Mouse (Mus musculus) ES-Bruce4 (cell line): ENCODE data around the gene Sgsh. TPM values are rescaled to one million over a fixed set of nuclear protein-coding genes. Genes with fewer than 3 reads are reported as not detected.

Source experiments
- H3K27ac ChIP-seq: 2 replicates; pipeline ENCODE4 v1.5.1; 2012; ENCODE audit warnings: low read length, inconsistent platforms; ENCODE audit not compliant: insufficient read depth
- H3K27me3 ChIP-seq: 2 replicates; pipeline ENCODE4 v1.6.1; 2012; ENCODE audit warnings: mild to moderate bottlenecking, low read length, inconsistent platforms; ENCODE audit not compliant: control insufficient read depth, poor library complexity, insufficient read depth, severe bottlenecking
- H3K36me3 ChIP-seq: 2 replicates; pipeline ENCODE4 v1.6.1; 2012; ENCODE audit warnings: inconsistent platforms, mild to moderate bottlenecking, low read length, moderate library complexity; ENCODE audit not compliant: control insufficient read depth, poor library complexity, insufficient read depth, severe bottlenecking
- H3K4me1 ChIP-seq: one replicate; pipeline ENCODE4 v1.8.1; 2011; ENCODE audit warnings: low read length; ENCODE audit not compliant: control insufficient read depth, insufficient read depth
- H3K4me3 ChIP-seq: 2 replicates; pipeline ENCODE4 v1.5.1; 2011; ENCODE audit warnings: low read depth, mild to moderate bottlenecking, low read length
- H3K9ac ChIP-seq: 2 replicates; pipeline ENCODE4 v1.6.1; 2012; ENCODE audit warnings: low read depth, mild to moderate bottlenecking, inconsistent platforms; ENCODE audit not compliant: poor library complexity, severe bottlenecking
- H3K9me3 ChIP-seq: replicated peaks from 2 replicates; pipeline ENCODE4 v1.6.1; 2012; ENCODE audit warnings: mild to moderate bottlenecking, low read length, inconsistent platforms; ENCODE audit not compliant: control insufficient read depth, poor library complexity, insufficient read depth, severe bottlenecking
- CTCF ChIP-seq: IDR thresholded peaks from one replicate; pipeline ENCODE4 v1.8.1; 2011; ENCODE audit warnings: low read depth, low read length
- EP300 ChIP-seq: IDR thresholded peaks from 2 replicates; pipeline ENCODE4 v1.6.1; 2011; ENCODE audit warnings: low read depth, low read length; ENCODE audit not compliant: insufficient read depth
- POLR2A ChIP-seq: IDR thresholded peaks from one replicate; pipeline ENCODE4 v1.8.1; 2011; ENCODE audit warnings: low read length; ENCODE audit not compliant: insufficient read depth
- polyA plus RNA-seq: library from polyadenylated mRNA; stranded (reverse); fragments of >200 nt; gene quantifications from 2 replicates; pipeline ENCODE4 v1.2.4, GENCODE M21; 2011; ENCODE audit warnings: low read depth; ENCODE audit not compliant: missing spikeins, insufficient read depth, insufficient read length

The Sgsh gene
- polyA plus RNA-seq, 1 experiment = 3.3 TPM

DNA sequence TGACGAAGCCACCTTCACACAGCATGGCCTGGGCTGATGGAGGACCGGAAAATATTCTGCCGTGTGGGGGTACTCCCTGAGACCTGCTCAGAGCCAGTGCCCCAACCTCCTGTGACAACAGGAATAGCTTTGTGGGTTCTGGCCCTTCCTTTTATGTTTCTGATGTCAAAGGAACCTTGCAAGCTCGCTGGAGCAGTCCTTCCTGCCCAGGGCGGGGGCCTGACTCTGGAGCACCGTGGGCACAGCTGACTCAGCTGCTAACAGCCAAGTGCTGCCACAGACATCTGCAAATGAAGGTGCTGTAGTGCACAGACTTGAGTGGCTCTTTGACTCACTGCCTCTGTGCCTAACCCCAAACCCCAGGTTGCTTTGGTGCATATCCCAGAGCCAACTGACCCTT lies 10.5 kb downstream of the Sgsh start:
- Histone ChIP-seq H3K27me3 (no peaks in the 10 kb centered on the region), H3K27ac (no peak overlapping the region)
- no peak for TF ChIP-seq POLR2A
- TF ChIP-seq EP300 = no peak
- TF ChIP-seq CTCF = no peak

DNA sequence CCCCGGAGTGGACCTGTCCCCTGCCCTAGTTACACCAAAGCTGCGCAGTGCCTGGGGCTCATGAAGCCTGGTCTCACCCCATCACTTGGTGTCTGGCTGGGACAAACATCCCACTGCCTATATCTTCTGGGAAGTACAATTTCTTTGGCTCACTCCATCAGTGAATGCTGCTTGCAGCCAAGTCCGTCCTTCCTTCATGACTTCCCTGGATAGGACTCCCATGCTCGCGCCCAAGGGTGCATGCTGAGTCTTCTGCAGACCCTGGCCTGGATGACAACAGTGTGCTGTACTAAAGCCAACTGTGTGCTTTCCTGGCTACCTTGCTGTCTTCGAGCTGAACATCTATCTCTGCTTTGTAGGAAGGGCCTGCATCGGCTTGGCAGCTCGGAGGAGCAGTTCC lies 11.2 kb downstream of the Sgsh start:
- TF ChIP-seq EP300 = no peak
- TF ChIP-seq POLR2A = no peak
- no peak for TF ChIP-seq CTCF
- Histone ChIP-seq H3K27me3 (no peaks in the 10 kb centered on the region), H3K4me1 (no peaks in the 10 kb centered on the region), H3K9ac (no peak overlapping the region), H3K36me3 (no peaks in the 10 kb centered on the region), H3K27ac (no peak overlapping the region), H3K4me3 (no peak overlapping the region), H3K9me3 (no peaks in the 10 kb centered on the region)

More for the DNA sequence above, 10.5 kb downstream of the Sgsh start:
- Histone ChIP-seq H3K9ac (no peak overlapping the region), H3K9me3 (no peaks in the 10 kb centered on the region), H3K36me3 (no peaks in the 10 kb centered on the region), H3K4me1 (no peaks in the 10 kb centered on the region), H3K4me3 (no peak overlapping the region)

DNA sequence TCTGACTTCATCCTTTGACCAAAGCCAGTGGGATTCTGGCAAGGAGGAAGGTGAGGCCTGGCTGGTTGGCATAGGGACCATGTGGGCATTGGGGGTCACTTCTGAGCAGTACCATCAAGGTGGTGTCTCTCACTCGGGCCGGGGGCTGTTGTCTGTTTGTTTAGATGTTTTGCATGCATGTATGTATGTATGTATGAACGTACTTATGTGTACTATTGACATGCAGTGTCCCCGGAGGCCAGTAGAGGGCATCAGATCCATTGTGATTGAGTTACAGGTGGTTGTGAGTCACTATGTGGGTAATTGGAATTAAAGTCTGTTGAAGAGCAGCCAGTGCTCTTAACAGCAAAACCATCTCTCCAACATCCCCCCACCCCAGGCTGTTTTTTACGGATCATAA lies 15.7 kb downstream of the Sgsh start:
- Histone ChIP-seq H3K9ac (no peak overlapping the region), H3K36me3 (no peaks in the 10 kb centered on the region), H3K9me3 (no peaks in the 10 kb centered on the region), H3K4me3 (no peak overlapping the region), H3K4me1 (no peaks in the 10 kb centered on the region), H3K27ac (no peak overlapping the region), H3K27me3 (no peaks in the 10 kb centered on the region)
- TF ChIP-seq CTCF (no peak), POLR2A (no peak), EP300 (no peak)

GRCm38 (mm10) chr11:119339179-119339578 lies 16.2 kb downstream of the Sgsh start:
- Histone ChIP-seq H3K9me3 (no peaks in the 10 kb centered on the region), H3K27me3 (no peaks in the 10 kb centered on the region), H3K36me3 (no peaks in the 10 kb centered on the region), H3K27ac (no peak overlapping the region), H3K4me3 (no peak overlapping the region), H3K4me1 (no peaks in the 10 kb centered on the region), H3K9ac (no peak overlapping the region)
- no peak for TF ChIP-seq EP300
- no peak for TF ChIP-seq CTCF
- TF ChIP-seq POLR2A = no peak

DNA sequence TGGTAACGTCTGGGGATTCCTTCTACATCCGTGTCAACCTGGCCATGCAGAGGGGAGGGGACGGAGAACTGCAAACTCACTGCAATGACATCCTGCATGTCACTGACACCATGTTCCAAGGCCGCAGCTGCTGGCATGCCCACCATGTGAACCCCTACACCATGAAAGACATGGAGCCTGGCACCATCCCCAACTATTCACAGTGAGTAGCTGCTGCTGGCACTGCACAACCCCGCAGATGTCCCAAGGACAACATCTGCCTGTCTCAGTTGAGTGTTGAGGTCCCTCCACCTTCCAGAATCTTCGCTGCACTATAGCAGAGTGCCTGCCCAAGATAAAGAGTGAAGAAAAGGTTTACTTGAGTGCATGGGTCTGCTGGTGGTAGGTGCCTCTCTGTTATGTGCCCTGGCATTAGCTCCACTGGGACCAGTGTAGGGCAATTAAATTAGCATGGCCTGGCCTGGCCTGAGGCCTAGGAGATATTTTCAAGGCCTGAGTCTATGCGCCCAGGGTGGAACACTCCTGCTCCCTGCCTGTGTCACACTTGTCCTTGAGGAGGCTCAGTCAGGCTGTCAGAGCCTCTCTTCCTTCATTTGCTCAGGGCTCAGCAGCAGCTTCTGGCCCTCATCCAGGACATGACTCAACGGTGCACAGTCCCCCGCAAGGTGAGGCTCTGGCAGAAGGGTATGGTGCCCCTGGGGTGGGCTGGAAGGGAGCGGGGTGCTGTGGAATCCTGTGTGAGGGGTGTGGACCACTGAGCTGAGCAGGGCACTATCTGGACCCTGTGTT lies 16.9 kb downstream of the Sgsh start:
- H3K9me3 ChIP-seq = no peaks in the 10 kb centered on the region
- H3K36me3 ChIP-seq = no peaks in the 10 kb centered on the region
- TF ChIP-seq EP300 = no peak
- H3K27ac ChIP-seq = no peak overlapping the region
- no peaks in the 10 kb centered on the region for H3K4me1 ChIP-seq
- no peak overlapping the region for H3K4me3 ChIP-seq
- H3K9ac ChIP-seq = no peak overlapping the region
- no peaks in the 10 kb centered on the region for H3K27me3 ChIP-seq

- no peak overlapping the region for H3K9ac ChIP-seq
- H3K27me3 ChIP-seq = no peaks in the 10 kb centered on the region
- no peak overlapping the region for H3K4me3 ChIP-seq
- no peaks in the 10 kb centered on the region for H3K36me3 ChIP-seq
- TF ChIP-seq CTCF (peak; percentile 21), POLR2A (no peak), EP300 (no peak)
- no peaks in the 10 kb centered on the region for H3K9me3 ChIP-seq
- no peak overlapping the region for H3K27ac ChIP-seq
- no peaks in the 10 kb centered on the region for H3K4me1 ChIP-seq
Measured at GRCm38 (mm10) chr11:119331970-119332369, 23.4 kb downstream of the Sgsh start.
